Mouse (Mus musculus) ES-E14 (cell line): ENCODE measurements around the gene Vdac2. TPM values are rescaled to one million over a fixed set of nuclear protein-coding genes. Genes with fewer than 3 reads are reported as not detected.
A peak's percentile ranks its signal among the peaks of the same experiment; 100 is the strongest.

Experiments
- DNase-seq: peaks from one replicate; pipeline ENCODE4 v3.0.0-alpha.2; 2013; ENCODE audit warnings: low read depth, low spot score
- H3K27ac ChIP-seq: 2 replicates; pipeline ENCODE4 v1.5.1; 2012; ENCODE audit warnings: low read depth, mild to moderate bottlenecking, low read length, moderate library complexity, mixed read lengths; ENCODE audit not compliant: poor library complexity, insufficient read depth, severe bottlenecking
- H3K36me3 ChIP-seq: 2 replicates; pipeline ENCODE4 v1.6.1; 2012; ENCODE audit warnings: mild to moderate bottlenecking, low read length, moderate library complexity, mixed read lengths; ENCODE audit not compliant: control insufficient read depth, poor library complexity, insufficient read depth, severe bottlenecking
- H3K4me1 ChIP-seq, 2 experiments: fragments of 150-350 bp in 1 of 2; sonication (generic) in 1 of 2; 2 replicates each; pipeline ENCODE4 v1.6.1; 2012; ENCODE audit warnings: low read length in 2 of 2, mild to moderate bottlenecking in 1 of 2, mixed read lengths in 1 of 2; ENCODE audit not compliant: control insufficient read depth in 2 of 2, insufficient read depth in 2 of 2, poor library complexity in 1 of 2
- H3K4me3 ChIP-seq, 2 experiments: fragments of 150-350 bp in 1 of 2; sonication (generic) in 1 of 2; 2 replicates each; pipeline ENCODE4 v1.5.1; 2012; ENCODE audit warnings: low read length in 2 of 2, low read depth in 1 of 2, mild to moderate bottlenecking in 1 of 2, mixed read lengths in 1 of 2; ENCODE audit not compliant: insufficient read depth in 1 of 2, poor library complexity in 1 of 2, severe bottlenecking in 1 of 2
- H3K9ac ChIP-seq: 2 replicates; pipeline ENCODE4 v1.6.1; 2012; ENCODE audit warnings: low read depth, mild to moderate bottlenecking, low read length, mixed read lengths; ENCODE audit not compliant: poor library complexity, insufficient read depth, severe bottlenecking
- H3K9me3 ChIP-seq: fragments of 150-350 bp; sonication (generic); 2 replicates; pipeline ENCODE4 v1.6.1; 2012; ENCODE audit warnings: low read depth, mild to moderate bottlenecking, low read length; ENCODE audit not compliant: control insufficient read depth, insufficient read depth
- CHD2 ChIP-seq: IDR thresholded peaks from 2 replicates; pipeline ENCODE4 v1.6.1; 2014; ENCODE audit warnings: mild to moderate bottlenecking, low read depth, low read length, inconsistent platforms
- HCFC1 ChIP-seq: IDR thresholded peaks from 2 replicates; pipeline ENCODE4 v1.6.1; 2012; ENCODE audit warnings: low read length, inconsistent platforms, borderline replicate concordance; ENCODE audit not compliant: insufficient read depth
- MAFK ChIP-seq: IDR thresholded peaks from 2 replicates; pipeline ENCODE4 v1.6.1; 2014; ENCODE audit warnings: mild to moderate bottlenecking, low read depth, low read length, inconsistent platforms; ENCODE audit not compliant: insufficient read depth
- ZC3H11A ChIP-seq: IDR thresholded peaks from 2 replicates; pipeline ENCODE4 v1.6.1; 2012; ENCODE audit warnings: low read depth, mild to moderate bottlenecking, inconsistent platforms, low read length, borderline replicate concordance
- ZNF384 ChIP-seq: IDR thresholded peaks from 2 replicates; pipeline ENCODE4 v1.6.1; 2012; ENCODE audit warnings: low read depth, low read length, inconsistent platforms
- in situ Hi-C, 2 experiments: fragments of 600-800 bp; cut with MboI; formaldehyde crosslinking; loops; one replicate each; pipeline ENCODE4 v1.15.1; 2025; ENCODE audit warnings: low sequenced_read_pairs in 2 of 2, inconsistent platforms in 1 of 2; ENCODE audit not compliant: unreplicated experiment in 2 of 2
- total RNA-seq: library from RNA; depleted of rRNA; stranded (reverse); fragments of 300-350 nt; gene quantifications from 2 replicates; pipeline ENCODE4 v1.2.3, GENCODE M21; 2012

The Vdac2 gene
- total RNA-seq, 1 experiment, result 305 TPM

DNA sequence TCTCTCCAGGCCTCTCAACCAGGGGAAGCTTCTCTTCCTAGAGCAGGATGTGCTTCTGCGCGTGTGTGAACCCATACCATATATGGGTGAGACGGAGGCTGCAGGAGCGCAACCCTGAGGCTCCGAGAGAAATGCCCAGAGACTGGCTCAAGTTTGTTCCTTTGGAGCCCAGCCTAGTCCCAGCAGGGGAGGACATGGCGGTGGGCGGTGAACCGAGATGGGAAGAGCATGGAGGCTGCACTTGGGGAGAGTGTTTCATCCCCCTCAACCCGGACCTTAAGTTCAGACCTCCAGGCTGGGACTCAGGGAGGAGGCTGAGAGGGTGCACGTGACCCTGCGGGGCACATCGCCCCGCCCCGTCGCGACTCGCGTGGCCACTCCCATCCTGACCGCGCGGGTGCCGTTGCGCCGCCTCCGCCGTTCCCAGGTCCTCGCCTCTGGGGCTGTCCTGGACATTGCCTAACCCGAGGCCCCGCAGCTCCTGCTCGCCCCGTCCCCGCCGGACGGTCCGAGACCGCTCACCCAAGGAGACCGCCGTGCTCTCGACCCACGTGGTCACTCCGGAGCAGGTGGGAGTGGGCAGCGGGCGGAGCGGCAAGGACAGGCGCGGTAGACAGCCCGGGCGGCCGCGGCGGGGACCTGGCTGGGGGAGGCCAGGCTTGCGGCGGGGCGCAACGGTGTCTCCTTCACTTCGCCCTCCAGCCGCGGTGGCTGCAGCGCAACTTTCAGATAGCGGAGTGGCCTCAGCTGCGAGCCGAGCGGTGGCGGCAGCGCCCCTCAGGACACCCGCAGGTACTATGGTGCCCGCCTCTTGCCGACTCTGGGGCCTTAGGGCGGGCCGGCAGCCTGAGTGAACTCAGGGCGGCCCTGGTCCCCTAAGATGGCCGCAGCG, 6.1 kb downstream of the Vdac2 start:
- Histone ChIP-seq H3K9me3 (no peaks in the 10 kb centered on the region), H3K4me1 (peaks cover 2 to 3% of the 10 kb centered on the region in 2 experiments; a peak in 2 of 4 replicates), H3K4me3 (peak overlapping the region; percentile 77 to 89), H3K36me3 (peaks cover 9% of the 10 kb centered on the region), H3K9ac (peak overlapping the region; percentile 97), H3K27ac (peak overlapping the region; percentile 92)
- in situ Hi-C loops, result no loop called here
- TF ChIP-seq CHD2 (no peak), MAFK (no peak), HCFC1 (peak; percentile 81), ZC3H11A (no peak), ZNF384 (no peak)
- peak; percentile 81 for DNase-seq

DNA sequence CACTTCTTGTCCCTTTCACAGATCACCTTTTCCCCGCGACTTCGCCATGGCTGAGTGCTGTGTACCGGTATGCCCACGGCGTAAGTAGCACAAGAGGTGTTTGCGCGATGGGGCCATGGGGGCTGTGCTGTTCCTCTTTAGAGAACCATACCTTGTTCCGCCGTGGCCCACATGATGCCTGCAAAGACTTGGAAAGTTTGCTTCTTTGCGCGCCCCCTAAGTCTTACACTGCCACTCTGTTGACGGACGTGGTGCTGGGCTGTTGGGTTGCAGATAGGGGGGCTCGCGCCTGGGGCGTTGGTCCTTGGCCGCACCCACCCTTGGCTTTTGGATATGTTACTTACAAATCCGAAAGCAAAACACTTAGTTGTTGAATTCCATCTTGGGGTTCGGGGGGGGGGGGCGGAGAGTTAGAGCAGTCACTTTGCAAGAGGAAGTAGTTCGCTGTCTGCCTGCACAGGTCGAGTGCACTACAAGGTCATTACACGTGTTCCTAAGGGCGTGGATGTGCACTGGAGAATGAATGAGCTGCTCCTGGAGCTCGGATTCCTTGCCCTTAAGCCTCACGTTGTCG, 6.9 kb downstream of the Vdac2 start:
- DNase-seq, result no peak
- Histone ChIP-seq H3K36me3 (peaks cover 14% of the 10 kb centered on the region), H3K9ac (peak overlapping the region; percentile 97), H3K4me3 (peak overlapping the region; percentile 77 to 89), H3K9me3 (no peaks in the 10 kb centered on the region), H3K27ac (peak overlapping the region; percentile 92), H3K4me1 (peaks cover 2 to 3% of the 10 kb centered on the region in 2 experiments; a peak in 2 of 4 replicates)
- TF ChIP-seq CHD2 (no peak), ZNF384 (no peak), HCFC1 (no peak), ZC3H11A (no peak), MAFK (no peak)
- in situ Hi-C loops, result no loop called here

- no peak overlapping the region for H3K4me3 ChIP-seq
- H3K9me3 ChIP-seq, result no peaks in the 10 kb centered on the region
- in situ Hi-C loops, result no loop called here
- no peak overlapping the region for H3K27ac ChIP-seq
- H3K9ac ChIP-seq, result no peak overlapping the region
- no peak for DNase-seq
- peaks cover 0 to 4% of the 10 kb centered on the region in 2 experiments; a peak in 1 of 4 replicates for H3K4me1 ChIP-seq
- peaks cover 58% of the 10 kb centered on the region for H3K36me3 ChIP-seq
- TF ChIP-seq ZC3H11A (no peak), CHD2 (no peak), MAFK (no peak), HCFC1 (no peak), ZNF384 (no peak)
Observed at GRCm38 (mm10) chr14:21838336-21839017, 13.4 kb downstream of the Vdac2 start.

DNA sequence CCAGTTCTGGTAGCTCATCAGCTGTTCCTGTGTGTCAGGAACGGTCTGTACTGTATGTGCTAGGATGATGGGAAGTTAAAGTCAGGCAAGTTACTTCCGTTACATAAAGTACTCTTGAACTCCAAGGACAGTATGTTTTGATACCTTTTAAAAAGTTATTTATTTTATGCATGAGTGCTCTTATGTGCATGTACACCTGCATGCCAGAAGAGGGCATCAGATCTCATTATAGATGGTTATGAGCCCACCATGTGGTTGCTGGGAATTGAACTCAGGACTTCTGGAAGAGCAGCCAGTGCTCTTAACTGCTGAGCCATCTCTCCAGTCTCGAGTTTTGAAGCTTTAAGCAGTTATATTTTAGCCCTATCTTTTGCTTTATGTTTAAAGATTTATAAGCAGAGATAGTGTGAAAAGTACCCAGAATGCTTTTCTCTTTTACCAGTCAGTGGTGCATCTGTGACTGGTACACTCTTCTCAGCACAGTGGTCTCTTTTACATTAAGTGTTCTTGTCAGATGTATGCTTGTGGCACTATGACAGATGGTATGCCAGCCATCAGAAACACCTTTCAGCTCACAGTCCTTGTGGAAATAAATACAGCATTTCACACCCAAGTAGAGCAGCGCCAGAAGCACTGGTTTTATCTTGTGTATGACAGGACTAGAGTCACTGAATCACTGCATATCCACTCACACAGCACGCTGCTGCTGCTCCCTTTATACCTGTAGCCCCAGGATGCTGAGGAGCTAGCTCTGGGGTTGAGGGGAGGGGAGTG, 17.0 kb downstream of the Vdac2 start:
- no peaks in the 10 kb centered on the region for H3K9me3 ChIP-seq
- H3K4me1 ChIP-seq, result 0 out of 4 replicates have a peak, but pooled peaks cover 0 to 2% of the 10 kb centered on the region in 2 experiments
- in situ Hi-C loops, result no loop called here
- H3K27ac ChIP-seq, result no peak overlapping the region
- no peak overlapping the region for H3K9ac ChIP-seq
- DNase-seq, result no peak
- H3K4me3 ChIP-seq, result no peak overlapping the region
- H3K36me3 ChIP-seq, result peaks cover 69% of the 10 kb centered on the region
- no peak for TF ChIP-seq ZNF384
- no peak for TF ChIP-seq HCFC1
- no peak for TF ChIP-seq MAFK
- no peak for TF ChIP-seq ZC3H11A
- TF ChIP-seq CHD2, result no peak
